Mouse (Mus musculus): ENCODE results near the gene Scarb2. TPM values are rescaled to one million over a fixed set of nuclear protein-coding genes. Genes with fewer than 3 reads are reported as not detected.
A peak's percentile ranks its signal among the peaks of the same experiment; 100 is the strongest.

Gene Scarb2
- polyA plus RNA-seq, 2 experiments from 2014 or later: 10.6 to 11.8 TPM

DNA sequence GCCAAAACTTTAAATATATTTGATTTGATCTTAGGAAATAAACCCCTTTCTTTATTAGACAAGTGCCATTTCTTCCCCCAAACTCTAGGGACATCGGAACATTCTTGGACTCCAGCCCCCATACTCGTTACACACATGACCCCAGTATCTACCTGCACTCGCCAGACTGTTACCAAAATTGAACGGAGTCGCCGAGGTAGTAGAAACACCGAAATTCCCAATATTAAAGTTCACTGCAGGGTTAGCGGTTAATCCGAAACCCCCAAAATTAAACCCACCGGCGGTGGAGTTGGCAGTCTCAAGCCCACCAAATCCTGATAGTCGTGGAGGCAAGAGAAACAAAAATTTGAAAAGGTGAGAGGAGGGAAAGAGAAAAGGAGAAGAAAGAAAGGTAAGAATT lies 72.6 kb downstream of the Scarb2 start:
- no peak for ATAC-seq

DNA sequence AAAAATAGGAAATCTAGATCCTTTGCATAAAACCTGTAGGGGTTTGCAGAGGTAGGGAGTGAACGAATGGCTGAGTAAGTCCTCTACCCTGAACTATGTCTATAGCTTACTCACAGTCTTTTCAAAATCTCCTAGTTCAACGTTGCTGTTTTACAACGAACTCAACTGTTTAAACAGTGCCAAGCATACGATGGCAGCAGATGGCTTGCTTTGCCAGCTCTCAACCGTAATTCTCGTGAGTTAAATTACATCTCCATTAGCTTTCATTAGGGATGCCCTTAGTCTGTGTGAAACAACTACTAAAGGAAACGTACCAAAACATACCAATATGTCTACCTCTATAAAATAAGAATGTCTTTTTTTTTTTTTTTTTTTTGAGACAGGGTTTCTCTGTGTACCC lies 75.0 kb downstream of the Scarb2 start:
- no peak for ATAC-seq

DNA sequence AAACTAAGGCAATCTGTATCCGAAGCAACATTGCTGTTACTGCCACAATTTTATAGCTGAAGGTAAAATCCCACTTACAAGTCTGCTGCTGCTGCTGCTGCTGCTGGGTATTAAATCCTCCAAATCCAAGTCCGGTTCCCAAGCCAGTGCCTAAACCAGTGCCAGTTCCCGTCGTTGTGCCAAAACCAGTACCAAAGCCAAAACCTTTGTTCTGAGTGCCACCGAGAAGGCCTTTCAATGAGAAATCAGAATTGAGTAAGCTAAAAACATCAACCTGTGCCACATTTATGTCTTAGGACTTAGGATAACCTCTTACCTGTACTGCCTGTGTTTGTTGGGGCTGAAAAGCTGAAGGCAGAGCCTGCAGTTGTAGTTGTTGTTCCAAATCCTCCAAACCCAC lies 75.9 kb downstream of the Scarb2 start:
- no peak for ATAC-seq

DNA sequence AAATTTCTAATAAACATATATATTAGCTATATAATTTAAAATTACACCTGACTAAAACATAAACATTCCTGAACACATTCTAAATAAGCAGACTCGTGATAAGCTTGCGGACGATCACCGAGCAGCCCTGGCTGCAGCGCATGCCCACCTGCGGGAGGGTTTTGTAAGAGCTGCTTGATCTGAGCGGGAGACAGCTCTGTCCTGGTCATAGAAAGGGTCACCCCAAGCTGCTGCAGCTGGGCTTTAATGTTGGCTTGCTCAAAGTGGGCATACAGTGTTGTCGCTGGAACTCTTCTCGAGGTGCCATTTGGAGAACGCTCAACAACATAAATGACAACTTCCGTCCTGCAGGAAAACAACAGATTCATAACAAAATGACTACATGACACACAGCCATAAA lies 82.5 kb downstream of the Scarb2 start:
- no peak for ATAC-seq

DNA sequence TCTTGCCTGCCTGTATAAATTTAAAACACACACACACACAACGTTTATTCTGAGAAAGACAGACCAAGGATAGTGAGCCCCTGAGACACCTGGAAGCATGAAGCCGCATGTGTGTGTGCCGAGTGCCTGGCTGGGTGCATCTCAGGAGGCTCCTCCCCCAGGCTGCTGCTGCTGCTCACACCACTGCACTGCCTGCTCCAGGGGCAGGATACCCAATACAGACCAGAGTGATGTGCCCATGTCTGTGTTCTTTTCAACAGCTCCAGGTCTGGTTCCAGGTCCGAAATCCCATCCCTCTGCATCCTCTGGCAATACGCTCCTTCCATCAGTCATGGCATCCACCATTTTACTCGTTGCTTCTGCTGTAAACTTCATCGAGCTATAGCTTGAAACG lies 92.7 kb downstream of the Scarb2 start:
- no peak for ATAC-seq

DNA sequence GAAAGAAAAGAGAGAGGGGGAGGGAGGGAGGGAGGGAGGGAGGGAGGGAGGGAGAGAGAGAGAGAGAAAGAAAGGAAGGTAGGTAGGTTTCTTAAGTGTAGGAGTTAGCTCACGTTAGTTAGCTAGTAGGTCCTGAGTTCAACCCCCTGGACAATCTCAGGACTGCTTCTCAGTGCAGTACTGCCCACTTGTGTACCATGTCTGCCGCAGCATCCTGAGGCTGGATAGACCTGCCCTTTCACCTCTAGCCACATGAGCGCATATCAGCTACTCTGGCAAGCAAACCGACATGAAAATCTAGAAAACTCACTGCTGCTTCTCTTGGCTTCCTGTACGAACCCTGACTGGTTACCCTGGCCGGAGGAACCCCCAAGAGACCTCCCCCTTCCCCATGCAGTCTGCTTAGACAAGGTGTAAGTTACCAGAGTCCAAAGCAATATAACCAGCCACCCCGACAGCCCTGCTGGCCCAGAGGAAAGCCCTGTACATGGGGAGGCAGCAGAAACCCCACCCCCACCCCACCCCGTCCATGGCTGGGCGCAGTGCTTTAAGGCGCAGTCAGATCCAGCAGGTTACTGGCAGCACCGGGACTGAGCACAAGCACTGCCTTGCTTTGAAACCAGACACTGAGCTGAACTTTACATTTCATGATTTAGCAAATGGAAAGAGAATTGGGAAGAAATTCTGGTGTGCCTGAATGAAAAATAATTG lies 93.2 kb downstream of the Scarb2 start:
- ATAC-seq: no peak

DNA sequence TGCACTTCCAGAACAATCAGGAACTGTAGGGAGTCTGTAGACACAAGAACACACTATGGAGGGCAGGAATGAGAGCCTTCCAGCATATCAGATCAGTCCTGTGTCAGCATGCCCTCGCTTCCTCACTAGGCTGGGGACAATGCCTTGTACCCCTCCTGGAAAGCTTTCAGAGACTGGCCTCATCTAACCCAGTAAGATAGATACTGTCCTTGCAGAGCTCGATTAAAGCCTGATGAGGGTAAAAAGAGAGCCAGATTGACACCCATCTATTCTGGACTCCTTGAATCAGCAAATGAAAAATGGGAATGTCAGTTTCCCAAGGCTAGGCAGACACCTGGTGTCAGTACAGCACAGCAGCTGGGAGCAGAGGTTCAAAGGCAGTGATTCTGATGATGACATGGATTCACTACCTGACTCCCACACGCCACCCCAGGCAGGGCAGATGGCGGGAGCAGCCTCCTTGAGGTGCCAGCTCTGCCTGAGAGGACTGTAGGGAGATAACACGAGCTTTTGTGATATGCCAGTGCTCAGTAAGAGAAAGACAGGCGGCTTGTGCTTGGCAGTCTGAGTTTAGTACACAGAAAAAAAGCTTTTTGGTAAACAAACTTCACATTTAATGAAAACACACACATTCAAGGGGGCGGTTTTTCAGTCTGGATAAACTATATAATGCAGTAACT lies 95.0 kb downstream of the Scarb2 start:
- ATAC-seq: no peak

DNA sequence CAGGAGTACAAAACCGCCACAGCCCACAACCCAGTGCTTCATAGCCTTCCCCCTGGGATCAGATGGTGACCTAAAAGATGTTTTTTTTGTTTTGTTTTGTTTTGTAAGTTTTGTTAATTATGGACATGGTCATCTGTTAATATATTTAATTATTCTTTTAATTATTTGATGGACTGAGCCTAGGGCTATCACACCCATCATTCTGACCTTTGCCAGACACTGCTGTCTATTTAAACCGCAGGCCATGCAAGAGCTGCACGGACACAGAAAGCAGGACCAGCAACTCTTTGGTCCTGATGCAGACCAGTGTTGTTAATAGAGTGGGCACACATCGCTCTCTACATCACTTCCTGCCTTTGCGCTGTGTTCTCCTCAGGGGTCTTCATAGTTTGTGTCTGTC lies 96.1 kb downstream of the Scarb2 start:
- no peak for ATAC-seq

DNA sequence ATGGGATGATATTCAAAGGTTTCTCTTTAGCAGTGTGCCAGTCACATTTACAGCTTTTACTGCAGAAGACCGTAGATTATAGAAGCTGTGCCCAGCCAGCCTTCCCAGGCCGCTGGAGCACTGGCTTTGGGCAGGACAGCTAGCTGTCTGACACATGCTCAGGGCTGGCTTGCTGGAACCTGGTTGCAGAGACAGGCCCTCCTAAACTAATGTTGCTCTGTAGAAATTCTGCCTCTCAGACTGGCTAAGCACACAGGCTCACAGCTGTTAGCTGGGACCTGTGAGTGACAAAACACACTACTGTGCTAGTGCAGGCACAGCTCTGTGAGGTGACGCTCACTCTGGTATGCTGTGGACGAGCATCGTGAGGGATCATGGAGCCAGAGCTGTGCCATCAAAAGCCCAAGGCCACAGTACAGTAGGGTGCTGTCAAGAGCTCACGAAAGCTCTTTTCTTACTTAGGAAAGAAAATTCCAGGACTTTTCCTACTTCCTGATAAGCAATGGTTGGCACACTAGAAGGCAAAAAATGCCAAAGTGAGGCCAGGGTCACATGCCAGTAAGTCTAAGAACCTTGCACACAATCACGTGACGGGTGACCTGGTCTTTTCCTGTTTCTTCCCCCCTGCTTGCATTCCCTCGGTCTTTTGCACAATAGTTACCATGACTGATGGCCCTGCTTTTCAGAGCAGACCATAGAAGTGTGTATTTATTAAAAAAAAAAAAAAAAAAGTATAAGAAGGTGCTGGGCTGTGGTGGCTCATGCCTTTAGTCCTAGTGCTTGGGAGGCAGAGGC lies 97.1 kb downstream of the Scarb2 start:
- ATAC-seq: no peak

DNA sequence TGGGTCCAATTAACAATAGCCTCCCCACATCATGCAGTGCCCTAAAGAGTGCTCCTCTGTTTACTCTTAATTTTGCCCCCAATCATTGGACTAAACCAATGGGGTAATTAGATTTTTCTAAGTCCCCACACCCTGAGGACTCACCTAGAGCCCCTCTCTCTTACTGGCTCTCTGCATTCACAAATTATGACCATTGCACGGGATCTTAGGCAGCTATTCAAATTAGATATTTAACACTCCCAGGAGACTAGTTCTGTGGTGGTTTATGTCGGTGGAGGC lies 102.3 kb downstream of the Scarb2 start:
- ATAC-seq: no peak

DNA sequence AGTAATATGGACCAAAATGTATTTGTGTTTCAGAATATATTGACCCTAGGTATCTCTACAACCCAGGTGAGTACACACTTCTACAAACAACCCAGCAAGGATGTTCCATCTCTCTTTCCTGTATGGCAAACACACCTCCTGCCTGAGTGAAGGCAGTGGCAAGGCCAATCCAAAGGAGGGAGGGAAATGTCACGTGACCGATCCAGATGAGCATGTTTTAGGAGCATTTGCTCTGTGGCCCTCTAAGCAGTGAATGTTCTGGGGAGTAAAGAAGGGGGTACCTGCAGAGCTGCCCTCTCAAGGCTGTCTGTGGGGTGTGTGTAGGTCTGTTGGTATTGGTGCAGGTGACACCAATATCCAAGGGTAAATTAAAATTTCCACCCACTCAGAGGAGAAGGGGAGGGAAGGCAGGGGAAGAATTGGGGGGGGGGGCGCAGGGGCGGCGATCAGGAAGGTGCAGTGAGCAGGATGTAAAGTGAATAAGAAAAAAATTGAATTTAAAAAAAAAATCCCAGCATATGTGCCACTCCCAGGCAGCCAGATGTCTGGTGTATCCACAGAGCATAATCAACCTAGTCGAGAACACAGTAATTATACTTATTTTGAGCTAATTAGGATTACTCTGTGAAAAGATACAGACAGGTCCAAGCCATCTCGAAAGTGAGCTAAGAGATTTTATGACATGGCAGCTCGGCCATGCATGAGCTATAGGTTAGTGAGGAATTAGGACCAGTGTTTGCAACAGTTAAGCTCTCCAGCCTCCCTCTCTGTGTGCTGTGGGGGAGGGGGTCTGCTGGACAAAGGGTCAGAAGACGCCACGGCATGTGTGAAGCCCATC lies 102.9 kb downstream of the Scarb2 start:
- no peak for ATAC-seq

DNA sequence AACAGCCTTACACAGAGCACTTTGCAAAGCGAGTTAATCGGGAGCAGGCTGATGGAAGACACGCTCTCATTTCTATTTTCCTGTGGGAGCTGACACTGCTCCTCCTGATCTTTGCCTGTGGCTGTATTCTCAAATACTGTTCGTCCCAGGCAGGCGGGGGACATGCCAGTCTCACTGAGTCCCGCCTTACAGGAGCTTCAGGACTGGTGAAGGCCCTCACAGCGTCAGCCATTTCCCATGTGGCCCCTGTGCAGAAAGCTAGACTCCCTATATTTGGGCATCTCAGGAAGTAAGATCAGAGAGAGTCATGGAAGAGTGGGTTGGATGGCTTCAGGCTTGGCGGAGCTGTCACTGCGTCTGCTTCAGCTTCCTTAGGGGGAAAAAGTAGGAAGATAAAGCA lies 103.8 kb downstream of the Scarb2 start:
- ATAC-seq: no peak

DNA sequence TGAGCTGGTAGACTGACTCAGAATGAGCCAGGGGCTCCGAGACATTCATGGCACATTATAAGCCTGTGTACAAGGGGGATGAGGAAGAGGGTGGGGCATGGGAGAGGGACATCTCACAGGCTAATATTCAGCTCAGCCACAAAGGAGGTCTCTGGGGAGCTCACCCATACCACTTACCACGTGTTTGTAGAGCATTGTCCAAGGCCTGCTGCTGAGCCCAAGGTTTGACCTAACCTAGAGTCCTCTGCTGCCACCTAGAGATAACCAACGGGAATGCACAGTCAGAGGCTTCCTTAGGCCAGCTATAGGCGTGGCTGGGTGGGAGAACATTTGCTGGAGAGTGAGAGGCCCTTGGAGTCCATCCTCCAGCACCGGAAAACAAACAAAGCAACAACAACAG lies 108.5 kb downstream of the Scarb2 start:
- peak; percentile 94 for ATAC-seq

DNA sequence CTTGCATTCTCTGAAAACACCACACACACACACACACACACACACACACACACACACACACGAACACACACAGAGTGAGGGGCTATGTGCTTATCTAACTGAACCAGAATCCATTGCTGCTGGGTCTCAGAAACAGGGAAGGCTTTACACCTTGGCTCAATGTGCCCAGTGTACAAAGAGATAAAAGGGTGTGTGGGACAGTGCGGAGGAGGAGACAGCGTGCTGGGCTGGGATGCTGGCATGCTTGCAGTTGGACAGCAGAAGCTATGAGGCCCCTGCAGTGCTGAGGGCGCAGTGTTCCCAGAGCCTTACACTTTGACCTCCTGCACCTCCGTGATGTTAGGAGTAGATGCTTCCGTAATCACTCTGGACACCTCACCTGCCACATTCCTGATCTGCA lies 110.2 kb downstream of the Scarb2 start:
- ATAC-seq: no peak

DNA sequence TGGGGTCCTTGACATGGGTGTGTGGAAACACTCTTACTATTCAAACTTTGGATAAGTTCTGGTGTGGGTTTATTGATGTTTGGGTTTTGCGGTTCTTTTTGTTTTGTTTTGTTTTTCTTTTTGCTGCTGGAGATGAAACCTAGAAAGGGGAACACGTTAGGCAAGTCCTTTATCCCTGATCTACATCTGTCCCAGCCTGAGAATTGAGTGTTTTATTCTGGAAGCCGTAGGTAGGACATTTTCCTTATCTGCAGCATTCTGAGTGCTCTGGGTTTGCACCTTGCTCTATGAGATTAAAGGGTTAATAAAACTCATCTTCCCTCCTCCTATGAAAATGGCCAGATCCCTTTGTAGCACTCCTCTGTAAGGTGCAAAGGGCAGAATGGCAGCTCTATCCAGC lies 110.9 kb downstream of the Scarb2 start:
- ATAC-seq: no peak

DNA sequence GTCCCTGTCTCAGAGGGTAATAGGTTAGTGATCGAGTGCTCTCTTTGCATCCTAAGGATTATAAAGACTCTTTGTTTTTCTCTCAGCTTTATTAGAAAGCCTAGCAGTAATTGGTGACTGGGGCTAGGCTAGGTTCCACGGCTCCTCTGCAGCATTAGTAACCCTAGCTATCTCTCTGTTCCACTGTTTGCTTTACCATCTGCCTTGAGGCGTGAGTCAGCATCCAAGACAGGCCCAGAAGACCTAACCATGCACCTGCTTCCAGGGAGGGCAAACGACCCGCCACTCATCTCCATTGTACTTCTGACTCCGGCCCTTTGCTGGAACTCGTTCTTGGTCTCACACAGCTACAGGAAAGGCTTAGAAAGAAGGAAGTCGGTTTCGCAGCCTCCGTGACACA lies 112.8 kb downstream of the Scarb2 start:
- ATAC-seq: no peak

DNA sequence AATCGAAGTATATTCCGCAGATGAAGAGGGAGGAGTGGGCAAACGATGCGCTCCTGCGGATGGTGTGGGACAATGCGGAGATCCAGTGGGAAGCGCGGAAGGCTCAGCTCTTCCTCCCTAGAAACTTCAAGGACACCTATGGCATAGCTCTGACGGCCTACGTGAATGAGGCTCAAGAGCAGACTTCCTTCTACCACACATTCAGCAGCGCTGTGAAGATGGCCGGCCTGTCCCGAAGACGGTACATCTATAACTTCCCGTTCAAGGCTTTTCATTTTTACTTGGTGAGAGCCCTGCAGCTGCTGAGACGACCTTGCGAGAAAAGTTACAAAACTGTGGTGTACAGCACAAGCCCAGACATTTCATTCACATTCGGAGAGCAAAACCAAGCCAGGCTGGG lies 114.1 kb downstream of the Scarb2 start:
- ATAC-seq: peak; percentile 65

Other genes starting within 250 kb of the Scarb2 start
- 10 to 100 TPM in 1 of 2 experiments, 1 to 10 TPM in 1; 9.2 to 11.5 TPM for gene Naaa, start 228.7 kb downstream of the Scarb2 start, polyA plus RNA-seq (2017; shearing (Covaris generic))
- gene Sdad1, start 196.4 kb downstream of the Scarb2 start, polyA plus RNA-seq (2017; shearing (Covaris generic)): 10 to 100 TPM; 37.7 to 41.4 TPM
- gene Cxcl9, start 178.8 kb downstream of the Scarb2 start, polyA plus RNA-seq (2017; shearing (Covaris generic)): under 1 TPM in 1 of 2 experiments, not detected in 1; 0.20 TPM
- gene Art3, start 175.0 kb downstream of the Scarb2 start, polyA plus RNA-seq (2017; shearing (Covaris generic)): 1 to 10 TPM; 7.7 to 9.8 TPM
- gene Cxcl10, start 157.9 kb downstream of the Scarb2 start, polyA plus RNA-seq (2017; shearing (Covaris generic)): 10 to 100 TPM; 10.2 to 27.1 TPM
- gene Nup54, start 71.6 kb downstream of the Scarb2 start, polyA plus RNA-seq (2017; shearing (Covaris generic)): 10 to 100 TPM; 34.5 to 40.6 TPM
- gene Fam47e, start 48.2 kb upstream of the Scarb2 start, polyA plus RNA-seq (2017; shearing (Covaris generic)): not detected
- gene Stbd1, start 96.2 kb upstream of the Scarb2 start, polyA plus RNA-seq (2017; shearing (Covaris generic)): under 1 TPM; 0.16 to 0.40 TPM
- not detected for gene Ccdc158, start 168.4 kb upstream of the Scarb2 start, polyA plus RNA-seq (2017; shearing (Covaris generic))
- not detected for gene Shroom3, start 176.6 kb upstream of the Scarb2 start, polyA plus RNA-seq (2017; shearing (Covaris generic))

All from activated CD4-positive, CD25-positive, alpha-beta regulatory T cell, adult 4 months (primary cell).